Mouse (Mus musculus): ENCODE data around the gene Psd4. TPM values are rescaled to one million over a fixed set of nuclear protein-coding genes. Genes with fewer than 3 reads are reported as not detected.
A peak's percentile ranks its signal among the peaks of the same experiment; 100 is the strongest.

The Psd4 gene
- 20.0 and 21.3 TPM in 2 replicates for polyA plus RNA-seq (2012; ENCODE audit: insufficient read depth, low replicate concordance)

DNA sequence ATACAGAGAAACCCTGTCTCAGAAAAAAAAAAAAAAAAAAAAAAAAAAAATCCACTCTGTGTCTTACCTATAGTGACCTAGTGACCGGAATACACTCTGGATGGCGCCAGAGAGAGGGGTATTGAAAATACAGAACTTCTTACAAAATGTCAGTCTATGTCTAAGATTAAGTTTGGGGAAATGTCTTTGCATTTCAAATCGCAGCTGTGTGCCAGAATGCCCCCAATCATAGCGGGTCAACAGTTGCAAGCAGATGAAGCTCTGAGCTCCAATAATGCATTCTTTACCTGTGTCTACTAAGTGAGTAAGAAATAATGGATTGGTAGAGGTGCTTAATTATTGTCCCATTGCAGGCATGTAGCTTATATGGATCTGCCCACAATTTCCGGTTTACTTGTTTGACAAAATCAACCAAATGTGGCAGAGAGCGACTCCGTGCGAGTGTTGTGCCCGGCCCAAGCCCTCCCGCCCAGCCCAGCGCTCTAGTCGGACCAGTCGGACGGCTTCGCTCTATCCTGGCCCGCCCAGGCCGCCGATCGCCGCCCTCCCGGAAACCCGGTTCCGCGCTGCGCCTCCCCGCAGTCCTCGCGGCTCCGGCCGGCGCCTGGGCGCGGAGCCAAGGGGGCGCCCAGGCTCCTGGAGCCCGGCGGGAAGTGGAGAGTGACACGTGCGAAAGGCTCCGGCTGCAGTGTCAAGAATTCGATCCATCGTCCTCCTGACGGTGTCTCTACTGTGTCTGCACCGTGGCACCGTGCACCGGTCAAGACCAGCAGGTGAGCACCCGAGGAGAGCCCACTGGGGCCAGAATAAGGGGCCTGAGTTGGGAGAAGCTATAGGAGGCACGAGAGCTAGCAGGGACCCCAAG, at the start of gene Psd4:
Psd4 (plus strand) TSS at position 551 of the 865 bp plus-strand sequence.
- Histone ChIP-seq H3K27me3 (replicated peaks) (peaks cover under 1% of the 10 kb centered on the region), H3K4me3 (replicated peaks) (peak within 1 kb of the TSS; percentile 91), H3K36me3 (replicated peaks; ENCODE audit: low read length) (no peaks in the 10 kb centered on the region), H3K9me3 (no peaks in the 10 kb centered on the region), H3K4me1 (peaks cover 40% of the 10 kb centered on the region)
- TF ChIP-seq GATA1 (IDR thresholded peaks at IDR 0.05; ENCODE audit: borderline replicate concordance, low read length) (no peak), FLI1 (IDR thresholded peaks at IDR 0.05; ENCODE audit: low read length) (no peak)

DNA sequence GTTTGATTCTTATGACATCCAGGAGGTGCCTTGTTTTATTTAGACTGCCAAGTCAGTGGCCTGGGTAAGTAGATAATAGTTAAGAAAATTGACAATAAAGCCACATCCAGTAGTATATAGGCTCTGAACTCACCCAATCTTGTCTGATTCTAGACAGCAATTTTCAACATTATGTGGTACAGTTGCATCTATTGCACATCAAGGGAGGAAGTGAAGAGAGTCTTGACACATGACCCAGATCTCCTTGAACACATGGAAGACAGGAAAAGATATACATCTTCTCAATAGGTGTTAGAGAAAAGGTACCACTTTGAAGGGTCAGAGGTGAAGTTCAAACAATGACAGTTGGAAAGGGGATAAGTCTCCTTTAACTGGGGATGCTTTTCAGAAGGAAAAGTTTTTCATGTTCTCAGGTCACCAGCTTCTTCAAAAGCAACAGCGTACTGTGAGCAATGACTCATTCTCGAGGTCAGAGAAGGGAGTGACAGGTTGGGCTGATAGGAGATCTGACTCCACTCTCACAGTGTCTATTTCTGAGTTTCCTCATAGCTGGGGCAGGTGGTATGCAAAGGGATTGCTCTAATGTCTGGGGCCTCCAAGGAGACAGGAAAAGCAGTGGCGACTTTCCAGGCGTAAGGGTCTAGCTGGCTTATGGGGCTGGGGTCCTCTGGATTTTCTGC, 49.3 kb upstream of the Psd4 start:
- TF ChIP-seq GATA1 (IDR thresholded peaks at IDR 0.05; ENCODE audit: borderline replicate concordance, low read length) = no peak
- no peak for TF ChIP-seq FLI1 (IDR thresholded peaks at IDR 0.05; ENCODE audit: low read length)

DNA sequence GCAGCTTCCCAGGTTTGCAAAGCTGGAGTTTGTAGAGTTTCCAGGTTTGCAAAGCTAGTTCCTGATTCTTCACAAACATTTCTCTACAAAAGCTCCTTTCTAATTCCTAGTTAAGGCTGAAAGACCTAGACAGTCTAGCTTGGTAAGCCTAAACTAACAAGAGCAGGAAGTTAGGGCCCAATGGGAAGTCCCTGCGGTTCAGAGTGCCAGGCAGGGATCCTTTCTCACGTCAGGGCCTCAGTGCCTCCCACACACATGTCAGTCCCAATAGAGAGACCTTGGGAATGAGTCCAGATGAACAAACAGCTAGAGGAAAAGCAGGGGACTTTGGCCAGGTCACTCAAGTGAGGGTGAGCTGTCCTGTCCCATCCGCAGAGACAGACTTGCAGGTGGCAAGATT, 32.0 kb upstream of the Psd4 start:
- H3K9me3 ChIP-seq = no peaks in the 10 kb centered on the region
- TF ChIP-seq FLI1 (IDR thresholded peaks at IDR 0.05; ENCODE audit: low read length) = no peak
- no peak for TF ChIP-seq GATA1 (IDR thresholded peaks at IDR 0.05; ENCODE audit: borderline replicate concordance, low read length)
- H3K27me3 ChIP-seq (replicated peaks) = no peaks in the 10 kb centered on the region
- H3K4me3 ChIP-seq (replicated peaks) = peak overlapping the region; percentile 34
- H3K36me3 ChIP-seq (replicated peaks; ENCODE audit: low read length) = no peaks in the 10 kb centered on the region
- H3K4me1 ChIP-seq = peaks cover 28% of the 10 kb centered on the region

More for the DNA sequence above, 49.3 kb upstream of the Psd4 start:
- H3K36me3 ChIP-seq (replicated peaks; ENCODE audit: low read length) = no peaks in the 10 kb centered on the region
- H3K4me1 ChIP-seq = 0 out of 2 replicates have a peak, but pooled peaks cover 5% of the 10 kb centered on the region
- H3K4me3 ChIP-seq (replicated peaks) = no peak overlapping the region
- H3K27me3 ChIP-seq (replicated peaks) = no peaks in the 10 kb centered on the region
- no peaks in the 10 kb centered on the region for H3K9me3 ChIP-seq

DNA sequence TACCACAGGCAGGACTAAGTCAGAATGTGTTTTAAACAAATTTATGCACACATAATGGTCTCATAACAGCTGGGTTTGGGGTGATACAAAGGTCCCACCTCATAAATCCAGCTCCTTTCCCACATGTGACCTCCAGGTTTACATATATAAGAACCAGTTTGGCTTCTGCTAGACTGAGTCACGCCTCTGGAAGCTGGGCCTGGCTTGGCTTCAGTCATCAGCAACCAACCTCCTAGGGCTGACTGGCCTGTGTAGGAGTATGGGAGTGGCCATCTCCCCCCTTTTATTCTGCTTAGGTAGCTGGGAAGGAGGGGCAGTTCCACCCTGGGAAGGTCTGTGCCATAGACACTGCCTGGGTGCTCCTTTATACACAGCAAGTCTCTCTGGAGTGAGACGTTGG, 30.8 kb upstream of the Psd4 start, which contains the start of gene Il1rn:
Il1rn (plus strand) TSS at position 309 of the 400 bp plus-strand sequence.
- H3K9me3 ChIP-seq = no peaks in the 10 kb centered on the region
- peaks cover 28% of the 10 kb centered on the region for H3K4me1 ChIP-seq
- peaks cover 2% of the 10 kb centered on the region for H3K27me3 ChIP-seq (replicated peaks)
- no peak within 1 kb of the TSS for H3K4me3 ChIP-seq (replicated peaks)
- TF ChIP-seq FLI1 (IDR thresholded peaks at IDR 0.05; ENCODE audit: low read length) (no peak), GATA1 (IDR thresholded peaks at IDR 0.05; ENCODE audit: borderline replicate concordance, low read length) (no peak)
- no peaks in the 10 kb centered on the region for H3K36me3 ChIP-seq (replicated peaks; ENCODE audit: low read length)

DNA sequence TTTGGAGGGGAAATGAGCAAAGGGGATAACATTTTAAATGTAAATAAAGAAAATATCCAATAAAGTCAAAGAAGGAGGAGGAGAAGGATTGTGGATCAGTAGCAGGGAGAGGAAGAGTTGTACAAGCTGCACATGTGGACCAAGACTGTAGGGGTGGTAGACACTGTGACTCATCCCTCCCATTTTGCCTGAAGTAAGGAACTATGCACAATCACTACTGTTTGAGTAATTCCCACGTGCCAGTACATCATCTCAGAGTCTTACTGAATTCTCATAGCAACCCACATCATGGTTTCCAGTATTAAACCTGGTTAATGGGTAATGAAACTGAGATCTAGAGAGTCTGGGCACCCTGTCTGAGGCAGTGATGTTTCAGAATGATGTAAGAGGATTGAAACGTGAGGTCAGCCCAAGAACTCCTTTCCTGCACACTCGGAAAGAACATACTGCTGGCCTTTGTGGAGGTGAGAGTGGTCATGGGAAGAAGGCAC, 25.9 kb upstream of the Psd4 start:
- no peaks in the 10 kb centered on the region for H3K9me3 ChIP-seq
- H3K4me1 ChIP-seq = 0 out of 2 replicates have a peak, but pooled peaks cover 4% of the 10 kb centered on the region
- peaks cover 9% of the 10 kb centered on the region for H3K27me3 ChIP-seq (replicated peaks)
- no peak overlapping the region for H3K4me3 ChIP-seq (replicated peaks)
- TF ChIP-seq GATA1 (IDR thresholded peaks at IDR 0.05; ENCODE audit: borderline replicate concordance, low read length) = no peak
- TF ChIP-seq FLI1 (IDR thresholded peaks at IDR 0.05; ENCODE audit: low read length) = no peak
- H3K36me3 ChIP-seq (replicated peaks; ENCODE audit: low read length) = no peaks in the 10 kb centered on the region

DNA sequence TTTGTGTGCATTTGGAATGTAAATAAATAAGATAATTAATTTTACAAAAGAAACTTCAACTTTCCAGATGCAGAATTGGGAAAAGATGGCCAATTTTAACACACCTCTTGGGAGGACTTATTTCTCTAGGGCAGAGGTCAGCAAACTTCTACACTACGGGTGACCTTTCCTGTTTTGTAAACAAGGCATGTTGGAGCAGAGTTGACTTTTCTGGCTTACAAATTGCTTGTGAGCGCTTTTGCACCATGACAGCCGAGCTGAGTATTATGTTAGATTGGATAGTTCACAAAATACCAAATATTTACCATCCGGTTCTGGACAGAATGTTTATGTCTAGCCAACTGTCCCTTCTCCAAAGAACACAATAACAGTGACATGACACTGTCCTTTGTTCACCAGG, 22.8 kb upstream of the Psd4 start:
- Histone ChIP-seq H3K27me3 (replicated peaks) (peaks cover 15% of the 10 kb centered on the region), H3K4me1 (peaks cover 7% of the 10 kb centered on the region; the same call in 1 of the 2 replicates), H3K4me3 (replicated peaks) (no peak overlapping the region), H3K36me3 (replicated peaks; ENCODE audit: low read length) (no peaks in the 10 kb centered on the region), H3K9me3 (no peaks in the 10 kb centered on the region)
- TF ChIP-seq GATA1 (IDR thresholded peaks at IDR 0.05; ENCODE audit: borderline replicate concordance, low read length) = no peak
- TF ChIP-seq FLI1 (IDR thresholded peaks at IDR 0.05; ENCODE audit: low read length) = no peak

DNA sequence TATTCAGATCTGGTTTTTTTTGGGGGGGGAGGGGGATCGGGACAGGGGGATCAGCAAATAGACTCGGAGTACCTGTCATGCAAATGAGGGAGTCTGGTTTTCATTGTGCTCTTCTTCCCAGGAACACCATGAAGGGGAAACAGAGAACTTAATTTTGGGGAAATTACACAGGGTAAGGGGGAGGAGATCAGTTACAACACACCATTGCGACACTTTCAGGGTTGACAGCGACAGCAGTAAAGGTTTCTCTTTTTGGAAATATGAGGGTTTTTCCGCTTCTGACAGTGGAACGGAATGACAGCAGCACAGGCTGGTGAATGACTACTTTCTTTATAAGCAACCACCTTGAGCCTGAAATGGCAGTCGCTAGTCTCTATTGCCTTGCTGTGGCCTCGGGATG, 22.3 kb upstream of the Psd4 start:
- Histone ChIP-seq H3K27me3 (replicated peaks) (peaks cover 15% of the 10 kb centered on the region), H3K4me1 (peaks cover 7% of the 10 kb centered on the region; the same call in 1 of the 2 replicates), H3K36me3 (replicated peaks; ENCODE audit: low read length) (no peaks in the 10 kb centered on the region), H3K4me3 (replicated peaks) (no peak overlapping the region), H3K9me3 (no peaks in the 10 kb centered on the region)
- TF ChIP-seq FLI1 (IDR thresholded peaks at IDR 0.05; ENCODE audit: low read length) (no peak), GATA1 (IDR thresholded peaks at IDR 0.05; ENCODE audit: borderline replicate concordance, low read length) (no peak)

DNA sequence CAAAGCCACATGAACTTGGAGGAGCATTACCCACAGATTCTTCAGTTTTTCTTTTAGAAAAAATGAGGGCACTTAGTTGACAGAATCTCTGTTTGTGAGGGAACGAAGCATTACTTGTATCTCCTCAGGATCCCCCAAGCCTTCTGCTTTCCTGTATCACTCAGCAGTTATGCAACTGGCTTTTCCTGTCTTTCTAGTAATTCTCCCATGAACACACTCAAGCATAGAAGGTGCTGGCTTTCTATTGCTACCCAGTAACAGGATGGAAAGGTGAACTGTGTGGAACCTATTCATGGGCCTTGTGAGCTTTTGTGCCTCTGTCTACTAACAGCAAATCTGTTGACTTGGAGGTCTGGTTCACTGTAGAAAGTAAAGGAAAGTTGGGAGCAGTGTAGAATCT, 19.5 kb upstream of the Psd4 start:
- Histone ChIP-seq H3K4me3 (replicated peaks) (no peak overlapping the region), H3K4me1 (peaks cover 7% of the 10 kb centered on the region; the same call in 1 of the 2 replicates), H3K9me3 (no peaks in the 10 kb centered on the region), H3K27me3 (replicated peaks) (peaks cover 9% of the 10 kb centered on the region), H3K36me3 (replicated peaks; ENCODE audit: low read length) (no peaks in the 10 kb centered on the region)
- TF ChIP-seq GATA1 (IDR thresholded peaks at IDR 0.05; ENCODE audit: borderline replicate concordance, low read length) (no peak), FLI1 (IDR thresholded peaks at IDR 0.05; ENCODE audit: low read length) (no peak)

DNA sequence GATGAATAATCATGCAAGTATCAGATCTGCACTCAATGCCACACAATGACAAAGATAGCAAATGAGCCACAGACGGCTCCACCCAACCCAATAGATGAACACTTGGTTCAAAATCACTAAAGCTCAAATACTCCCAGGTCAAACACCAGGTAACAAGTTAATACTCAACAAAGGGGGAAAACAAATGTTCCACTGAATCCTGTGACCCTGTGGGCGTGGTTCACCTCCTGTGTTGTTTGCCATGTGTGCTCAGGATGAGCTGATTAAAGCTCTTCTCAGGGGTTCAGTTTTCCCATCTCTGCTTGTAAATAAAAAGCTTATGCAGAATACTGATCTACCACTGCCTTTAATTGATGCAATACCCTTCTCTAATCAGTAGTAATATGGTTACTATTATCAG, 16.2 kb upstream of the Psd4 start:
- H3K36me3 ChIP-seq (replicated peaks; ENCODE audit: low read length) = no peaks in the 10 kb centered on the region
- TF ChIP-seq FLI1 (IDR thresholded peaks at IDR 0.05; ENCODE audit: low read length) = no peak
- no peak for TF ChIP-seq GATA1 (IDR thresholded peaks at IDR 0.05; ENCODE audit: borderline replicate concordance, low read length)
- no peak overlapping the region for H3K4me3 ChIP-seq (replicated peaks)
- H3K27me3 ChIP-seq (replicated peaks) = peaks cover 10% of the 10 kb centered on the region
- peaks cover 7% of the 10 kb centered on the region; the same call in 1 of the 2 replicates for H3K4me1 ChIP-seq
- H3K9me3 ChIP-seq = no peaks in the 10 kb centered on the region

All from megakaryocyte, embryonic 14.5 days (primary cell).